Mouse (Mus musculus) left cerebral cortex, postnatal 36 days (tissue): ENCODE data around the gene Zswim7. TPM values are rescaled to one million over a fixed set of nuclear protein-coding genes. Genes with fewer than 3 reads are reported as not detected.
A peak's percentile ranks its signal among the peaks of the same experiment; 100 is the strongest.

Experiments
- DNase-seq, 2 experiments: peaks; one replicate each; pipeline ENCODE4 v3.0.0; 2021 to 2022; ENCODE audit warnings: low spot score in 2 of 2, mixed read lengths in 1 of 2
- intact Hi-C: fragments of 180-260 bp; cut with DNase I; formaldehyde crosslinking; loops from one replicate; pipeline ENCODE4 v1.15.1; 2025
- total RNA-seq, 2 experiments: library from RNA; stranded (reverse); gene quantifications; 2 replicates each; pipeline ENCODE4 v1.2.3; 2021

Gene Zswim7
- total RNA-seq, 2 experiments from 2014 or later: 16.0 to 16.9 TPM

DNA sequence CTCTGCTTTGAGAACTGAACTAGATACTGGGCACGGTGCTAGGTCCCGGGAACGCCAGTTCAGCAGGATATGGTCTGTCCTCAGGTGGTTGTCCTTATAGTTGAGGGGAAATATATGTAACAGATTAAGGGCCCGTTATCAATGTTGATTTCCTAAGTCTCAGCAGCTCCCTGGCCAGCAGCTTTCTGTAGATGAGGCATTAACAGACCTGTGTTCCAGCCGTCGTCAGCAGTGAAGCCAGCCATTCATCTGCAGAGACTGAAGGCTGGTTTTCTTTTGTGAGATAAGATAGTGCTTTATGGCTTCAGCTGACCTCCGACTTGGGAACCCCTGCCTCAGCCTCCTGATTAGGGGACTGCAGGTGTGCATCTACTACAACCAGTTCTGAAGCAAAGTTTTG lies 17.2 kb downstream of the Zswim7 start:
- intact Hi-C loops: no loop called here

DNA sequence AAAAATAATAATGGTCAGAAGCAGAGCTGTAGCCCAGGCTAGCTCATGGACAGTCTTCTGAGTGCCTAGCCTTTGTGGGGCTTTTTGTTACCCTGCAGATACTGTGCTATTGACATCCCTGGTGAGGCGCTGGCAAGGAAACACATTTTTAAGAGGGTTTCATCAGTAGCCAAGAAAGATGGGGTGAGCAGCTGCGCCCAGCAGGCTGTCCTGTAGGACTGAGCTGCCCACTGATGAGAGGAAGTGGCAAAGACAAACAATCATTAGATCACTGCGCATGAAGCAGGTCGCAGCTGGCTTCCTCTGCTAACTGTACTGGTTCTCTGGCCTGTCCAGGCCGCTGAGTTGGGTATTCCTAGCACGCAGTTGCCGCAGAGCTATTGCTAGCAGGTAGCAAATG lies 17.6 kb downstream of the Zswim7 start:
- intact Hi-C loops: no loop called here
- DNase-seq: no peak

More for the DNA sequence above, 17.2 kb downstream of the Zswim7 start:
- no peak for DNase-seq

DNA sequence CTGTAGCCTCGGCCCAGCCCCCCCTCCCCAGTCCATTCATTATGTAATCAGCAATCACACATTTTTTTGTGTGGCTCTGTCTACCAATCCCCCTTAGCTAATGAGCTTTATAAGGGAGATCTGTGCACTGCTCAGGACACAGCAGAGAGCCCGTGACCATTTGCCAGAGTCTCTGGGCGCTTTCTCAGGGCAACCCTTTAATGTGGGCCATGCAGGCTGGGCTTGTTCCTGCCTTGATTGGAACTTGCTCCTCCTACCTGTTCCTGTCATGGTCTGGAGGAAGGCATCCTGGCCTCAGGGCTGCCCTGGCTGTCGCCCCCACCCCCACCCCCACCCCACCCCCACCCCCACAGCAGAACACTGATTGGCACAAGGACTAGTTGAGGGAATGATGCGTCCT lies 22.0 kb downstream of the Zswim7 start:
- no peak for DNase-seq
- intact Hi-C loops: no loop called here

DNA sequence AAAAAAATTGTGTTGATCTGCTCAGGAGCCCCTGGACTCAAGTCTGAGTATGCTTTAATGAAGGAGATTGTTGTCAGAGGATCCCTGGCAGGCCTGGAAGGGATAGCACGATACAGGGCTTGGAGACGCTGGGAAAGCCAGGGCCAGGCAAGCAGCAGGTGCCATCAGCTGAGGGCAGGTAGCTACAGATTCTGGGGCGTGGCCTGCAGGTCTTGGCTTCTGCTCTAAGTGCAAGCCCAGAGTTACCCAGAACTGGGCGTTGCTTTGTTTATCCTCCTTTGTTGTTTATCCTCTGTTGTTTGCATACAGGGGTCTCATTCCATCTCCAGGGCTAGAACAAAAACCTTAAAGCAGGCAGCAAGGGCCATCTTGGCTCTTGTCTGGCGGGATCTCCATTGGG lies 27.8 kb downstream of the Zswim7 start:
- intact Hi-C loops: no loop called here
- no peak for DNase-seq

DNA sequence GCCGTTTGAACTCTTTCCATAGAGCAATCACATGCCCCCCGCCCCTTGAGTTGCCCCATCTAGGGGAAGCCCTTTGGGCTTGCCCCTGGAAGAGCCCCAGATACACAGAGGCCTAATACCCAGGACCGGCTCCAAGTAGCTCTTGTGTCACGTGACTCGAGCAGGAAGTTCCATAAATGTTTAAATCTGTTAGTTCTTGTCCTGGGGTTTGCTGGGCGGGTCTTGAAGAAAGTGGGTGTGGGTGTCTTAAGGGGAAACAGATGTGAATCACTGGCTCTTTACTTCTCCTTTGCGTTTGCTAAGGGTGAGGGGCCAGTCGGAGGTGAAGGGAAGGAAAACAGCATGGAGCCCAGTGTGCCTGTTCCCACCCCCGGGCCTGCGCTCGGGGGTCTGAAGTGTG lies 30.1 kb downstream of the Zswim7 start:
- intact Hi-C loops: no loop called here
- DNase-seq: no peak

DNA sequence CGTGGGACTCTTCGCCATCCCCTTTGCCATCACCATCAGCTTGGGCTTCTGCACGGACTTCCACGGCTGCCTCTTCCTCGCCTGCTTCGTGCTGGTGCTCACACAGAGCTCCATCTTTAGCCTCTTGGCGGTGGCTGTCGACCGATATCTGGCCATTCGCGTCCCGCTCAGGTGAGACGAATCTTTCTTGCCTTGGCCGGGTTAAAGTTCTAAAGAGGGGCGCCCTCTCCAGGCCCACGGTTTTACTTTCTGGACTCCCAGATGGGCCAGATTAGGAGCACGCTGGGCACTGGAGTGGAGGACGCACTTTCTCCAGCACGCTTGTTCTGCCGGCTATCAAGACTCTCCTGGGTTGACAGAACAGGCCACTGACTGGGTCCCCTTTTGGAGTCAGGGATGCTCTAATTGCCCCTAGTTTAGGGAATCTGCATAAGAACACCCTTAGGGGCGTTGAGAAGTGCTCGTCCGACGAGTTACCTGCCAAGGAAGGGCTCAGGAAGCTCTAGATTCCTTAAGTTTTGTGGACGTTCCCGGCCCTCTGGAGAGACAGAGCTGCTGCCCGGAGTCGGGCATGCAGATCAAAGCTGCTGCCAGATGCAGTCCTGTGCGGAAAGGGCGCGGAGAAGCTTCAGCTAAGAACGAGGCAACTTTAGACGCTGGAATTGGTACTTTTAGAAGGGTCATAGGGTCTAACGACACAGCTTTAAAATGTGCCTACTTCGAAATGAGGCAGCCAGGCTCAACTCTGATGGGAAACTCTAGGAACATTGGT lies 31.7 kb downstream of the Zswim7 start:
- DNase-seq: peak in 1 of 2 experiments; percentile 19

DNA sequence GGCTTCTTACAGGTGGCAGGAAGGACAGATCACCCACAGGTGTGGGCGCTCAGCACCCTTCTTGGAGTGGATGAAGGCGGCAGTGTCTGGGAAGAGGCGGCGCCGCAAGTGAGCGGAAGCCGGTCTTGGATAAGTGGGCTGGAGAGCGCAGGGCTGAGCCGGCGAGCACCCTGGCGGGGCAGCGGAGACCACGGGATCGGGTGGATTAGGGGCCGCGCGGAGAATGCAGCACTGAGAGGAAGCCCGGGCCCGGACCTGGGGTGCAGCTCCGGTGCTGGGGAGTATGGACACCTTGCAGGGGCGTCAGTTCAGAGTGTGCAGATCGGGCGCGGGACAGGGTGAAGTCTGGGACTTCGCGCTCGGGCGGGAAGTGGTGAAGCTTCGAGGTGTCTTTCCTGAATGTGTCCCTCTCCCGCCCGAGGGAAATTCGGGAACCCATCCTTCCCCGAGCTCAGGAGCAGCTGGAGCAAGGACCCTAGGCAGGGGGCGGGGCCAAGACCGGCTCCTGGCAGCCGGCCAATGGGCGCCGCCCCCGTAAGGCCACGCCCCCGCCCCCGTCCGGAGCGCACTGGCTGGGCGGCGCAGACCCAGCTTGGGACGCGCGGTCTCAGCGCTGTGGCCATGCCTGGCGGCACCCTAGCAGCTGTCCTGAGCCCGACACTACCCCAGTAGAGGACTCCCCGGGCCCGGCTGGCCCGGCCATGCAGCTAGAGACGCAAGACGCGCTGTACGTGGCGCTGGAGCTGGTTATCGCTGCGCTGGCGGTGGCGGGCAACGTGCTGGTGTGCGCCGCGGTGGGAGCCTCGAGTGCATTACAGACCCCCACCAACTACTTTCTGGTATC lies 32.6 kb downstream of the Zswim7 start, which contains the start of gene Adora2b:
Gene Adora2b (plus strand): TSS at position 584 of the 844 bp plus-strand sequence.
- intact Hi-C loops: no loop called here
- peak; percentile 31 for DNase-seq

More for the DNA sequence above, 31.7 kb downstream of the Zswim7 start:
- intact Hi-C loops: no loop called here

DNA sequence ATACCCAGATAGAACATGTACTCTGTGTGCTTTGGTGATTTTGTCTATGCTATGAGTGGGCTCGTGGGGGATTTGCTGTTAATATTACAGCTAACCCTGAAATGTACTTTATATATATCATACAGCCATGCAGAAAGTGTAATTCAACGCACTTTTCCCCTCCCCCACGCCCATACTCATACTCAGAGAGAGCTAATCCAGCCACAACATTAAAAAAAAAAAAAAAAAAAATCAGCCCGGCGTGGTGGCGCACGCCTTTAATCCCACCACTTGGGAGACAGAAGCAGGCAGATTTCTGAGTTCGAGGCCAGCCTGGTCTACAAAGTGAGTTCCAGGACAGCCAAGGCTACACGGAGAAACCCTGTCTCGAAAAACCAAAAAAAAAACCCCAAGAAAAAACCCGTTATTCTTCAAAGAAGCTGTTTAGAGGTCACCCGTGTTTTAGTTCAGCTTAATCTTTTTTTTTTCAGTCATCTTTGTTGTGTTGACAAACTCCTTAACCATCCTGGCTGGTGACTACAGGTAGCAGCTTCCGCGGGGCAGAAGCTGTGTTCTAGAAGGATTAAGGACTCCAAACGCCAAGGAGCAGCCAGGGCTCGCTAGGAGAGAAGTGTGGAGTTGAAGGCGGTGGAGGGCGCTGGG lies 33.3 kb downstream of the Zswim7 start:
- DNase-seq: no peak
- intact Hi-C loops: no loop called here

DNA sequence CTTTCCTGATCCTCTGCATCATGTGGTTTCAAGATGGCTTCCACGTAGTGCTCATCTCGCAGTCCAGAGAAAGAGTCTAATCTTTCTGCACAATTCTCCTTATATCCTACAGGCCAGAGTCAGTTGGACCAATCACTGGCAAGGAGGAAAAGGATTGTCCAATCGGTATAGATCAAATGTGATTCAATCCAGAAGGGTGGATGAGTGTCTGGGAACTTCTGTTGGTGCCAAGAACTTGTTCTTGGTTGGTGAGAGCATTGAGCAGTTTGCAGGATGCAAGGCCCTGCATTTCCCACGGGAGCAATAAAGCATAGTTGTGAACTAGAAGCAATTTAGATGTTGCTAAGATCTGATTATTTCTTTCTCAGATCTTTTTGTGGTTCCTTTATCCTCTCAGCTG lies 36.7 kb downstream of the Zswim7 start:
- no peak for DNase-seq
- intact Hi-C loops: no loop called here

DNA sequence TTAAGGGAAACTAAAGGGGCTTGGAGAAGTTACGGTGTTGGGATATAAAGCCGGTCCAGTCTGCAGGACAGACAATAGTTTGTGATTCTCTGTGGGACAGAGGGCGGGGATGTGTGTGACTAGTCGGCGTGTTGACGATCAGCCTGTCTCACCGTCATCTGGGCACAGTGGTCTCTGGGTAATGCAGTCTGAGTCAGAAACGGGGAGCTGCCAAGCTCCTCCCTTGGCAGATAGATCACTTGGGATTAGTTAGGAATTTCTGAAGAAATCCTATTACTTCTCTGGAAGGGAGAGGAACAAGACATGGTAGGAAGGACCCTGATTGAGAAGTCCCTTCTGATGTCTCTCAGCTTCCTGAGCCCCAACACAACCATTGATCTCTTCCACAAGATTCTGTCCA lies 37.3 kb downstream of the Zswim7 start:
- intact Hi-C loops: no loop called here
- no peak for DNase-seq

DNA sequence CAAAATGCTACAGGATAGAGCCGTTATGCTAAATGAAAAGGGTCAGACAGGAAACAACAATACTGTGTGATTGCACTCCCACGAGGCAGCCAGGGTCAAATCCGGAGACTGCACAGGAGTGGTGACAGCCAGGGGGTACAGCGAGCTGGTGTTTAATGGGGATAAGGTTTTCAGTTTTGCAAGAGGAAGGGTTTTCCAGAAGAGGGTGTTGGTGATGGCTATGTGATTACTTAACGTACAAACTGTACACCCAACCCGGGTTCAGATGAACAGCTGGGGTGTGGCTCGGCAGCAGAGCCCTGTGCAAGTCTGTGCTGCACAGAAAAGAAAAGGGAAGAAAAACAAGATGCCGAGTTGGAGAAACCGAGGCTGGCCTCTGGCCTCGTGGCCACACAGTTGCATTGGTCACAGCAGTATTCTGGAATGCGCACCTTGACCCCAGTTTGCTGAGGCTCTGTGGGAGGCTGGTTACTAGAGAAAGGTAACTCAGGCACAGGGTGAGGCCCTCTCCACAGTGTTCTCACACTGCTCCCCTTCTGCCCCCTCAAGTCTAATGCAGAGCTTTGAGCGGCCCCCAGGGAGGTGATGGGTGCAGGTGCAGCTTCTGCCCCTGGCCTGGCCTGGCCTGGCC lies 40.4 kb downstream of the Zswim7 start:
- DNase-seq: no peak
- intact Hi-C loops: no loop called here

DNA sequence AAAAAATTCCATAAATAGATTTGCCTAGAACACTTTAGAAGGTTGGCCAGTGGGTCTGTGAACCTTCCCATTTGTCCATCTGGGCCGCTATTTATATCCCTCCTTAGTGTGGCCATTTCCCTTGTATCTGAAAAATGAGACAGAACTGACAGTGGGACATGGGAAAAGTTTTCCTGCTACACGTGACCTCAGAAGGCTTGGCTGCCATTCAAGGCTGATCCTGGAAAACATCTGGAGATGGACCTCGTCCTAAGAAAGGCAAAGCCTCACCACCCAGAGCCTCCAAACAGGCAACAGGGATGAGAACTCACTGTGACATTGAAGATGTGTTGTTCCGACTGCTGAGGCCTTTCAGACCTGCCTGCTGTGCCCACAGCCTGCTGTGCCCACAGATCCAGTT lies 56.4 kb downstream of the Zswim7 start:
- no peak for DNase-seq
- intact Hi-C loops: no loop called here

DNA sequence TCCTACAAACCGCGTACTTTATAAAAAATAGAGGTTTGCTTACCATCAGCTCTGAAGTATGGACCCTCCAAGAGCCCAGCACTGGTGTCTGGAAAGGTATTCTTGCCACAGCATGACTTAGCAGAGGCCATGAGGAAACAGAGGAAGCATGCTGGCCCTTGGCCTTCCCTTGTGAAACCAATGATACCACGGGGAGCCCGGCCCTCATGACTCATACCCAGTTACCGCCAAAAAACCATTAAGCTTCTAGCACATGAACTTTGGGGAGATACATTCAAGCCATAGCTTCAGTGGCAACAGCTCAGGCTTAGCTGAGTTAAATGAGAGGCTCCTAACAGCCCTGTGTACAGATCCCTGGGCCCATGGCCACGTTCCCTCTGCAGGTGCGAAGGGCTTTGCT lies 57.2 kb downstream of the Zswim7 start:
- no peak for DNase-seq
- intact Hi-C loops: no loop called here

DNA sequence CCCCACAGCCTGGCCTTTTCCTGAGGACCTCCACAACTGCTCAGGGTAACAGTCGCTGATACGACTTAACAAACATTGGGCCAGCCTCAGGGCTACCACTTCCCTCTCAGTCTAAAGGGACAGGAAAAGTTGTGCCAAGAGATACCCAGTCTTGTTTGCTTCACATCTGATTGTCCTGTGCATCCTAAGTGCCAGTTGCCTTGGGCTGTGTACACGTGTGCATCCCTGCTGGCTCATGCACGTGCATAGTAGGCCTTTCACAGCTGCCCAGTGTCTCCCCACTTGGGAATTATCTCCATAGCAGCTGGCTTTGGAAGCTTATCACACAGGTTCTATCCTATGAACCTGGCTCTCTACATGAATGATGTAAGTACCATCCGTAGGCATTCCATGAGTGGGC lies 57.8 kb downstream of the Zswim7 start:
- no peak for DNase-seq
- intact Hi-C loops: no loop called here

DNA sequence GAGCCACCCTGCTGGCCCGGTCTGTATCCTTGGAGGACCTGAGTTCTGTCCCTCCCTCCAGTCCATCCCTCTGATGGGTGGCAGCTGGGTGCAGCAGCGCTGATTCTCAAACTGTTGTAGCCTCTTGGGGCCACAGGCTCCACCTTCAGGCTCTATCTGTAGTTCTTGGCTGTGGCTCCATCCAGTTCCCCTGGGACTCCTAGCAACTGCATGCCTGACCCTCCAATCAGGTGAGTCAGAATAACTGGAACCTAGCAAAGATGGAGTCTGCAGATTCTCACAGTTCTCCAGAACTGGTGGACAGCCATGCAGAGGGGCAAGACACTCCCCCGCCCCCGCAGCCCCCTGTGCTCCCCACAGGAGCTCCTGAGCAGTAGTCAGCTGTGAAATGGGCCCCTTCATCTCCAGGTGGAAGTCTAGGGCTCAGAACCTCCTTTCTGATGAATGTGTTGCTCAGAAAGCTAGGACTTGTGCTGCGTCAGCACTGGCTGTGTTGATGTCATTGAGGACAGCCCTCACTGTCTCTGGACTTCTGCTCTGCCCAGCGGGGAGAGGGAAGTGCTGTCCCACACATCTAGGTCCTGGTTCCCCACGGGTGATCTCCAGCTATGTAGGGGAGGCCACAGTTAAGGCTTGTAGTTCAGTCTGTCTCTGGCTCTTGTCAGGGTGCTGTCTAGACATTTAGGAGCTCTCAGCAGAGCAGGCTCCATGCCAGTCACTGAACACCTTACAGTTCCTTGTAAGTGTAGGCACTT lies 60.2 kb downstream of the Zswim7 start:
- intact Hi-C loops: no loop called here
- DNase-seq: no peak

DNA sequence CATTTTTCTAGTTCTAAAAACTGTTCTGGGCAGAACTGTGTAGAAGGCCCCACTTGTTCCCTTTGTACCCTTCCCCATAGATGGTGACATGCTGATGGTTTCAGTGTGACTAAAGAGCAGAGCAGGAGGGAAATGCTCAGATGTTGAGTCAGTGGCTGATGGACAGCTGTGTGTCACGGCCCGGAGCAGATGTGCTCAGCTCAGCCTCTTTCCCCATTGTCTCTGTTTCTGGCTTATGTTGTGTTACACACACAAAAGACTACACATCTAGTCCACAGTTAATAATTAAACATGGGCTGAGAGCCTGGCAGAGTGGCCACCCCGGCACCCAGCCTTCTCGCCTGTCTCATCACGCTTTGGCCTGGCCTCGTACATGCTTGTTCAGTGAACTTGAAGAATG lies 63.4 kb downstream of the Zswim7 start:
- intact Hi-C loops: no loop called here
- no peak for DNase-seq
